Comparison of ENCODE assay signal across 34 mouse cellular contexts in the genomic region with DNA sequence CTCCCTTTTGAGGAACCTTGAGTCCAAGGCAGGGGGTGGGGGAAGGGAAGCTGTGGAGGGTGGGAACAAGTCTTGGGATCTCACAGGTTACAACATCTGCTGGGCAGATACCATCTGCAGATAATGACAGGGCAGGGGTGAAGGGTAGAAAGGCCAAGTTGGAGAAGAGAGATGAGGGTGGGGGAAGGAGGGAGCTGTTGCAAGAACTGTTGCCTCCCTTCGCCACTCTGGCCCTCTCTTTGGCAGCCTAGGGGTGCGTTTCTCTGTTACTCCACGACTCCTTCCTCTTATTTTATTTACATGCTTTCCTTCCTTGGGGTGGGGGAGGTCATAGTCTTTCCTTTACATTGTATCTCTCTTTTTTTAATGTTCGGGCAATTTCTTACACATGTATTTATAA. TPM values are rescaled to one million over a fixed set of nuclear protein-coding genes. Genes with fewer than 3 reads are reported as not detected.
DNase-seq lines count a peak whose midpoint lies in the region; ATAC-seq lines count a peak whose summit lies in the region.
"Had no signal": no experiment of that assay in that cellular context is flagged by ENCODE, and none has a peak within 500 bp of the region (broad histone marks: within the 10 kb centered on the region; RNA-seq: fewer than 3 reads in every experiment).

No protein-coding gene starts in this region.

- H3K9ac ChIP-seq in kidney, embryonic 14.5 days (ENCODE audit: low read depth, low read length) = no peak overlapping the region
- no peak overlapping the region for H3K9ac ChIP-seq in hindbrain, embryonic 12.5 days
- H3K9ac ChIP-seq: forebrain, embryonic 13.5 days; heart, embryonic 13.5 days; hindbrain, embryonic 15.5 days had no signal

- H3K4me2 ChIP-seq in kidney, embryonic 14.5 days (replicated peaks; ENCODE audit: low read depth, low read length) = no peak overlapping the region
- H3K4me2 ChIP-seq in hindbrain, embryonic 12.5 days (replicated peaks) = no peak overlapping the region
- H3K4me2 ChIP-seq: forebrain, embryonic 13.5 days; heart, embryonic 13.5 days; hindbrain, embryonic 15.5 days had no signal

- H3K9me3 ChIP-seq in kidney, embryonic 14.5 days (ENCODE audit: control insufficient read depth, low read length) = no peaks in the 10 kb centered on the region; the same call in 1 of the 2 replicates
- H3K9me3 ChIP-seq in hindbrain, embryonic 12.5 days (replicated peaks) = no peaks in the 10 kb centered on the region
- H3K9me3 ChIP-seq: heart, embryonic 10.5 days; hindbrain, embryonic 15.5 days had no signal

- no peak overlapping the region for H3K4me3 ChIP-seq in kidney, embryonic 14.5 days (ENCODE audit: low read length)
- no peak overlapping the region for H3K4me3 ChIP-seq in hindbrain, embryonic 12.5 days
- H3K4me3 ChIP-seq: forebrain, embryonic 10.5 days; forebrain, embryonic 13.5 days; gastrocnemius, adult 2 months; heart, adult 2 months; heart, embryonic 10.5 days; heart, embryonic 13.5 days; hindbrain, embryonic 15.5 days had no signal

- H3K36me3 ChIP-seq in kidney, embryonic 14.5 days (ENCODE audit: control insufficient read depth, insufficient read depth, low read length) = no peaks in the 10 kb centered on the region
- H3K36me3 ChIP-seq in hindbrain, embryonic 12.5 days = no peaks in the 10 kb centered on the region
- H3K36me3 ChIP-seq: forebrain, embryonic 10.5 days; G1E; heart, embryonic 10.5 days; heart, embryonic 13.5 days; hindbrain, embryonic 15.5 days had no signal

- ATAC-seq in kidney, embryonic 14.5 days (ENCODE audit: low FRiP score, low TSS enrichment) = peak; percentile 64; the same call in 1 of the 2 replicates
- ATAC-seq in granulocyte monocyte progenitor cell, adult 5-6 weeks (replicated peaks; ENCODE audit: poor library complexity, severe bottlenecking) = peak; percentile 81
- no peak for ATAC-seq in hindbrain, embryonic 12.5 days (ENCODE audit: low FRiP score)
- ATAC-seq: forebrain, embryonic 13.5 days; forebrain, embryonic 16.5 days; intestine, postnatal 0 days; Patski had no signal

- no peak overlapping the region for H3K27ac ChIP-seq in kidney, embryonic 14.5 days (ENCODE audit: low read depth, low read length)
- no peak overlapping the region for H3K27ac ChIP-seq in hindbrain, embryonic 12.5 days
- H3K27ac ChIP-seq: forebrain, embryonic 10.5 days; forebrain, embryonic 13.5 days; gastrocnemius, adult 2 months; heart, adult 2 months; heart, embryonic 10.5 days; heart, embryonic 13.5 days; hindbrain, embryonic 15.5 days had no signal

- DNase-seq in embryo, embryonic 9.5 days (ENCODE audit: extremely low spot score) = peak; percentile 31
- no peak for DNase-seq in embryo, embryonic 10 days (ENCODE audit: low spot score)
- DNase-seq in kidney, postnatal 25 days = no peak
- no peak for DNase-seq in c-Kit-positive CD71-positive TER-119-positive erythroid progenitor cells, embryonic 14.5 days (ENCODE audit: low spot score)
- DNase-seq: adrenal gland, postnatal 10 days; adrenal gland, postnatal 36 days; B cell, adult 2 months; cerebellum, adult 11 months; cerebellum, adult 2 months; cerebellum, adult 9-11 months; cerebellum, postnatal 25 days; gastrocnemius, adult 2 months; gastrocnemius, postnatal 14 days; heart, adult 2 months; heart, postnatal 36 days had no signal

- H3K4me1 ChIP-seq in kidney, embryonic 14.5 days (ENCODE audit: control insufficient read depth, insufficient read depth, low read length) = peaks cover 13% of the 10 kb centered on the region; the same call in 1 of the 2 replicates
- no peaks in the 10 kb centered on the region for H3K4me1 ChIP-seq in hindbrain, embryonic 12.5 days
- H3K4me1 ChIP-seq: forebrain, embryonic 13.5 days had no signal

- WGBS in kidney, embryonic 14.5 days = 55% methylated on average over 4 of the region's 4 CpGs
- WGBS in hindbrain, embryonic 12.5 days = 77% methylated on average over 4 of the region's 4 CpGs

- H3K27me3 ChIP-seq in kidney, embryonic 14.5 days (ENCODE audit: control insufficient read depth, insufficient read depth, low read length) = no peaks in the 10 kb centered on the region
- H3K27me3 ChIP-seq in hindbrain, embryonic 12.5 days = 0 out of 2 replicates have a peak, but pooled peaks cover 4% of the 10 kb centered on the region
- H3K27me3 ChIP-seq: CH12.LX; forebrain, embryonic 13.5 days; heart, embryonic 13.5 days; hindbrain, embryonic 15.5 days; Patski had no signal

RNA-seq across cellular contexts. Expression of a gene that starts 23.7 kb away (rescaled TPM):
- not detected in 2 replicates for polyA plus RNA-seq in kidney, embryonic 14.5 days (2014; fragmentation: Nextera tagmentation; extraction: Ambion mirVana)
- not detected in 2 replicates for total RNA-seq in granulocyte monocyte progenitor cell, adult 5-6 weeks (2014; fragmentation: Nextera tagmentation)
- not detected in 2 replicates for total RNA-seq in granulocyte monocyte progenitor cell, adult 5-6 weeks (2017)
- not detected in 2 replicates for polyA plus RNA-seq in hindbrain, embryonic 12.5 days (2016; fragmentation: Nextera tagmentation; extraction: Ambion mirVana)
- total RNA-seq: adrenal gland, adult 18-20 months; adrenal gland, postnatal 10 days; adrenal gland, postnatal 36 days; CH12.LX; gastrocnemius, adult 2 months; gastrocnemius, postnatal 14 days; heart, postnatal 36 days had no signal
- polyA plus RNA-seq: cerebellum, adult 2 months; embryonic facial prominence, embryonic 14.5 days; forebrain, embryonic 10.5 days; forebrain, embryonic 13.5 days; frontal cortex, adult 2 months; G1E; heart, adult 2 months; heart, embryonic 13.5 days; heart, postnatal 0 days; hindbrain, embryonic 11.5 days; intestine, embryonic 14.5 days; intestine, postnatal 0 days had no signal
